Mouse (Mus musculus): ENCODE results near the gene Epb41l4b. TPM values are rescaled to one million over a fixed set of nuclear protein-coding genes. Genes with fewer than 3 reads are reported as not detected.

Epb41l4b gene
- 1 to 10 TPM; 7.6 to 8.1 TPM for total RNA-seq (2021)
- long read RNA-seq, experiment 1, transcript Epb41l4b-201 (16 exons, 3,247 nt), result major isoform, 7 of 8 reads
- long read RNA-seq, experiment 1, partial matches to known transcripts, result 1 of 8 reads
- long read RNA-seq, experiment 1, other reads (novel, unspliced or antisense), result 0 of 8 reads
- long read RNA-seq, experiment 2, transcript Epb41l4b-201 (16 exons, 3,247 nt), result major isoform, 21 of 28 reads
- long read RNA-seq, experiment 2, partial matches to known transcripts, result 1 of 28 reads
- long read RNA-seq, experiment 2, other reads (novel, unspliced or antisense), result 6 of 28 reads

GRCm38 (mm10) chr4:57143026-57143937 lies at the start of gene Epb41l4b:
Epb41l4b (minus strand) TSS chr4:57143437.
- peak; percentile 46 to 63 for DNase-seq (ENCODE audit: low spot score in 2 of 2)

DNA sequence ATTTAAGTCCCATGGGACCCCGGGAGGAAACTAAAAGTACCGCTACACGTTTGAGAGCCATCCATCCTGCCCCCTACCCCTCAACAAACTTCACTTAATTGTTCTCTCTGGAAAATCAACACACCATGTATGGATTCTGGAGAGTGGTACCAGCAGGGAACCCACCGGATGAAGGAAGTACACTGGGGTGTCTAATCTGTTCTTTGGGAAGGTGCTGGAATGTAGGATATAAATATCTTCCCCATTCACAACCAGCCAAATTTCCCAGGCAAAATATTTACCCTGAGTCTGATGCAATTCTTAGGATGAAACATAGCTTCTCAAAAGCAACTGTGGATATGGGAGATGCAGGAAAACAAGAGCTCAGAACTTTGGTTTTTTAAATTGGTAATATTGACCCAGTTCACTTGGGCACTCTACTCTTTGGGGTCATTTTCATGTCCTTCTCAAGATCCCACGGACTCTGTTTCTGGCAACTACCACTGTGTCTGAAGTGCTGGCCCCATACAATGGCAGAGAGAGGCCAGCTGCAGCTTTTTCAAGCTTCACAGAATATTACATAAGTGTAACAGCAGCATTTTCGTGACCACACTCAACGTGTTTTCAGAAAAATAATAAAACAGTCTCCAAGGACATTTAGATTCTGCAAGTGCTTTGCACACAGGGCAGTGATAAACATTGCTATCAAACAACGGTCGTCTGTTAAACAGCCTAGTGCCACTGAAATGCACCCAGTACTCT lies 48.5 kb upstream of the Epb41l4b start:
- DNase-seq (ENCODE audit: low spot score in 2 of 2), result no peak

DNA sequence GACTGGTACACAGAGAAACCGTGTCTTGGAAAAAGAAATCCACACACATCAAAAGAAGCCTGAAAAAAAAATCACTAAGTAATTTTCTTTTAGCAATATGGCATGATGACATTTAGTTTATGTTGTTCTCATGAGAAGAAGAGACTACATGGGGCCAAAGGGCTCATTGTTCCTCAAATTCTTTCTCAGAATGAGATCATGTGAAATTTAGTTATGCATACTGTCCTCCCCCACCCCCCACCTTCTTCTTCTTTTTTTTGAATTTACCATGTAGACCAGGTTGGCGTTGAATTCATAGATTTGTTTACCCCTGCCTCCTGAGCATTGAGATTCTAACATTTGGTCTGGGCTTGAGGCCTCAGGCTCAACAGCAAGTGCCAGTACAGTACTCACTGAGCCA lies 46.6 kb upstream of the Epb41l4b start:
- no peak for DNase-seq (ENCODE audit: low spot score in 2 of 2)

- DNase-seq (ENCODE audit: low spot score in 2 of 2), result no peak
These were observed 42.8 kb upstream of the Epb41l4b start for GRCm38 (mm10) chr4:57186035-57186434.

- no peak for DNase-seq (ENCODE audit: low spot score in 2 of 2)
These were observed 42.2 kb upstream of the Epb41l4b start for GRCm38 (mm10) chr4:57185462-57185861.

GRCm38 (mm10) chr4:57183493-57183892 lies 40.3 kb upstream of the Epb41l4b start:
- DNase-seq (ENCODE audit: low spot score in 2 of 2), result no peak

GRCm38 (mm10) chr4:57181538-57181937 lies 38.3 kb upstream of the Epb41l4b start:
- DNase-seq (ENCODE audit: low spot score in 2 of 2), result no peak

DNA sequence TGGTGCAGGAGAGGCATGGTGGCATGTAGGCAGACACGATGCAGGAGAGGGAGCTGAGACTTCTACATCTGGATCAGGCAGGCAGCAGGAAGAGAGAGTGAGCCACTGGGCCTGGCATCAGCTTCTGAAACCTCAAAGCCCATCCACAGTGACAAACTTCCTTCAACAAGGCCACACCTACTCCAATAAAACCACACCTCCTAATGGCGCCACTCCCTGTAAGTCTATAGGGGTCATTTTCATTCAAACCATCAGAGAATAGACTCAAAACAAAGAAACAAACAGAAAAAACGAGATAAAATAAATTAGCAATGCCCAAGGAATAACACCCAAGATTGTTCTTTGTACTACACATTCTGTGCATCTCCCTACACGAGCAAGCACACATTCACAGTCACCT lies 35.6 kb upstream of the Epb41l4b start:
- no peak for DNase-seq (ENCODE audit: low spot score in 2 of 2)

DNA sequence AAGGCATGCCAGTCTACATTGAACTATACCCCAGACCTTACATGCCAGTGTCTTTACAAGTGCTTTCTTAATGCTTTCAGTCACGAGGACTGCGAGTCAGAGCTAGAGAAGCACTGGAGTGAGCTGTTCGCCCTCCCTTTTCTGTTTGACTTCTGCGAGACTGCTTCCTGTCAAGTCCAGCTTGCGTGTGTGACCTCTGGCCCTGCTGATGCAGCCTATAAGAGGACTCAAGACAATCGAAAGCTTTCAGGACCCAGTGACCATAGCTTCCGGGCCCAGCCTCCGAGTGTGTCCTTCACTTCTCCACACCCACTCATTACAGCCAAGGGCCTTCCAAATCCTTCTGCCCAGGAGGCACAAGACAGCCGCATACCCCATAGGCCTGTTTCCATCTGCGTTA lies 32.1 kb upstream of the Epb41l4b start:
- no peak for DNase-seq (ENCODE audit: low spot score in 2 of 2)

DNA sequence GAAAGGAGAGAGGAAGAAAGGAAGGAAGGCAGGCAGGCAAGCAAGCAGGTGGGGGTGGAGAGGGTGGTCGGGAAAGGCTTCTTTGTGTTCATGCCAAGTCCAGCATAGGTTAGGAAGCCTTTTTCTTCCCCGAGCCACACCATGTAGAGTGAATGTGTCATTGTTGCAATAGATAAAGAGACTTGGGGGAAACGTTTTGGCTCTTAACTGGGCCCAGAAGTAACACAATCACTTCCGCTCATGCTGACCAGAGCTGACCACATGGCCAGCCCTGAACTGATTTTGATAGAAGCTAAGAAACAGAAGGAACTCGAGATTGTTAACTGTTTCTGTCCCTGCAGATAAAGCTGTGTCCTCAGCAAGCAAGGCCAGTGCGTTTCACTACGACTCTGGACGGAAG lies 29.6 kb upstream of the Epb41l4b start:
- no peak for DNase-seq (ENCODE audit: low spot score in 2 of 2)

DNA sequence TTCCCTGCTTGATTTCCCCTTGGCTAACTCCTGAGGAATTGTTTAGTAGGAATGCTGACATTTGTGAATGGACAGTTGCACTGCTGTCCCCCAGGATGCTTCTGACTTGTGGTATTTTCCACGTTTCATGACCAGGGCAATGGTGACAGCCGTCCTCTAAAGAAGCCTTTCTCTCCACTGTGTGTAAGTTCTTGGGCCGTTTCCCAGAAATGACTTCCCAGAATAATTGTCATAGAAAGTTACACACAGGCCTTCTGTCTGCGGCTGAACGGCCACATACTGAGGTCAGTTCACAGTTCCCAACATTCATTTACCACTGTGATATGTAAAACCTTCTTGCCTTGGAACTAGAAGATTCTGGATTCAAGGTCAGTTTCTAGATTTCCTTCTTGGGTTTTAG lies 28.6 kb upstream of the Epb41l4b start:
- DNase-seq (ENCODE audit: low spot score in 2 of 2), result no peak

- no peak for DNase-seq (ENCODE audit: low spot score in 2 of 2)
These were observed 25.4 kb upstream of the Epb41l4b start for GRCm38 (mm10) chr4:57168680-57169079.

DNA sequence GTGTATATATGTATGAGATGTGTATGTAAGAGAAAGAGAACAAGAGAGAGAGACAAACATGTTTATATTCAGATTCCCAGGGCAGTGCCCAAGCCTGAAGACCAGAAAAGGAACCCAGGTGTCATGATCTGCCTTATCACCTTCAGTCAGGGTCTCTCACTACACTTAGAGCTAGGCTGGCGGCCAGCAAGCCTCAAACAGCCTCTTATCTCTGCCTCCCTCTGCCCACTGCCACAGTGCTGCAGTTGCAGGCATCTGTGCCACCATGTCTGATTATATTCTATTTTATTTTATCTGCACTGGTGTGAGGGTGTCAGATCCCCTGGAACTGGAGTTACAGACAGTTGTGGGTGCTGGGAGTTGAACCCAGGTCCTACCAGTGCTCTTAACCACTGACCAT lies 25.0 kb upstream of the Epb41l4b start:
- no peak for DNase-seq (ENCODE audit: low spot score in 2 of 2)

- DNase-seq (ENCODE audit: low spot score in 2 of 2), result no peak
These were observed 24.0 kb upstream of the Epb41l4b start for GRCm38 (mm10) chr4:57166922-57167870.

DNA sequence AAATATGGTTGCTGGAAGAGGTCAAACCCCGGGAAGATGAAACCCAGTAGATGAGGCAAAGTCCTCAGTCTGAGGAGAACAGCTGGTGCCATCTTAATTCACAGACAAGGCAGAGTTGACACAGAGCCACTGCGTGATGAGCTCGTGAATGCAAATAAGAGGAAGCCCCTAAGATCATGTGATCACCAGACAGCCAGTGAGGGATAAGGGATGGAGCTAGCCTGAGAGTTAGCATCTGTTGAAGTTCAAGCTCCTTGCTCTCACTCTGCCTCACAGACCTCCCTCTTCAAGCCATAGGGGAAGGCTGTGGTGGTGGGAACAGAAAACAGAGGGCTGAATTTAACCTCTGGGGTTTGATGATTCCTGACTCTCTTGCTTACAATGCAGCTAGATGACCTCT lies 22.4 kb upstream of the Epb41l4b start:
- no peak for DNase-seq (ENCODE audit: low spot score in 2 of 2)

- DNase-seq (ENCODE audit: low spot score in 2 of 2), result no peak
These were observed 21.5 kb upstream of the Epb41l4b start for GRCm38 (mm10) chr4:57164578-57165210.

DNA sequence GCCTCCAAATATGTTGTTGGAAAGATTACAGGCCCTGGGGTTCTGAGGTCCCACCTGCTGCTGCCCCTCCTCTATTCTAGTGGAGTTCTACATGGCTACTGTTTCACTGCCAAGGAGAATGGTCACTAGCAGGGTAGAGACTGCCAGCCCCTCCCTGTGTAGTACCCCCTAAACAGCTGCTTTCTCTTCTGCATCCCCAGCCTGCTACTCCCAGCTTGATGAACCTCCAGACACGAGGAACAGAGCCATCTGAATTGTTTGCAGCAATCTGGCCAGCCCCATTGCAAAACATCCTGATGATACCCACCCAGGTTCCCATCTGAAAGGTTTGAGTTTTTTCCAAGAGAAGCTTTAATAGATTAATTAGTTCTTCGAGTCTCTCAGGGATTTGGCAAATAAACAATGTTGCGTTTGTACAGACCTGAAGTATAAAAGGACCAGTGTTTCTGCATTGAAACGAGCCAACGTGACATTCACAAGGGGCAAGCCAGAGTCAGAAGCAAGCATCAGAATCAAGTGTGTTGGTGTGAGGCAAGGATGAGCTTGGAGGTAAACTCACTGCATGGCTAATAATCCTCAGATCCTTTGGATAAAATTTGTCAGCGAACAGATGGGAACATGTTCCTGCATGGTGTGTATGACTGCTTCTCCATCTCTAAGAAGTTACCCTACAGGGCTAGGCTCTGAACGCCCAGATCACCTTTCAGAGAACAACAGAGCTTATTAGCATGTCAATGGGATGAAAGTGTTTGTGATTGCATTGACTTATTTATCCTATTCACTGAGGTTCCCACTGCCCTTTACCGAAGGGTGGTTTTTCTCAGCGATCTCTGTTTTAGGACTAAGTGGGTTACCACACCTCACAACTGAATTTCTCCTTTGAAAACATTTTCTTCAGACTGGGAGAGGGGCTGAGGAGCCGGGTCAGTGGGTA lies 19.8 kb upstream of the Epb41l4b start:
- no peak for DNase-seq (ENCODE audit: low spot score in 2 of 2)

- DNase-seq (ENCODE audit: low spot score in 2 of 2), result no peak
These were observed 17.3 kb upstream of the Epb41l4b start for GRCm38 (mm10) chr4:57160571-57160970.

Measured in adrenal gland, postnatal 4 days (tissue).